8 mouse cellular contexts compared by ENCODE assay signal in genomic region chr5:112182775-112183174, GRCm38 (mm10).
DNase-seq lines count a peak whose midpoint lies in the region; ATAC-seq and TF ChIP-seq lines count a peak whose summit lies in the region.

No protein-coding gene starts in this region.

- ATAC-seq in hindbrain, embryonic 14.5 days (ENCODE audit: low FRiP score) = no peak
- ATAC-seq in hindbrain, embryonic 12.5 days (ENCODE audit: low FRiP score) = no peak
- no peak for ATAC-seq in granulocyte monocyte progenitor cell, adult 5-6 weeks (replicated peaks; ENCODE audit: poor library complexity, severe bottlenecking)

- no peaks in the 10 kb centered on the region for H3K36me3 ChIP-seq in hindbrain, embryonic 14.5 days (replicated peaks; ENCODE audit: control insufficient read depth, insufficient read depth)
- H3K36me3 ChIP-seq in hindbrain, embryonic 12.5 days = no peaks in the 10 kb centered on the region
- H3K36me3 ChIP-seq in testis, adult 2 months (ENCODE audit: control insufficient read depth, insufficient read depth, low read length) = no peaks in the 10 kb centered on the region

- peaks cover 7% of the 10 kb centered on the region; the same call in 1 of the 2 replicates for H3K4me1 ChIP-seq in hindbrain, embryonic 14.5 days (replicated peaks; ENCODE audit: control insufficient read depth, insufficient read depth, low read length)
- peaks cover 4% of the 10 kb centered on the region for H3K4me1 ChIP-seq in hindbrain, embryonic 12.5 days
- H3K4me1 ChIP-seq in testis, adult 2 months (ENCODE audit: control insufficient read depth, insufficient read depth, low read length) = peaks cover 4% of the 10 kb centered on the region; the same call in 1 of the 2 replicates

- no peak overlapping the region for H3K4me3 ChIP-seq in hindbrain, embryonic 14.5 days (replicated peaks; ENCODE audit: low read length)
- H3K4me3 ChIP-seq in hindbrain, embryonic 12.5 days = no peak overlapping the region
- no peak overlapping the region for H3K4me3 ChIP-seq in testis, adult 2 months (ENCODE audit: control insufficient read depth, low read depth, low read length)

- peak; percentile 55 for DNase-seq in hindbrain, embryonic 14.5 days (ENCODE audit: low spot score)
- DNase-seq in testis, postnatal 14 days (ENCODE audit: low spot score) = no peak
- DNase-seq in embryo, embryonic 9.5 days (ENCODE audit: extremely low spot score) = peak; percentile 48
- DNase-seq in lung, postnatal 36 days = peak; percentile 13
- no peak for DNase-seq in urinary bladder, postnatal 25 days (ENCODE audit: low spot score)

- H3K9ac ChIP-seq in hindbrain, embryonic 14.5 days = no peak overlapping the region
- H3K9ac ChIP-seq in hindbrain, embryonic 12.5 days = no peak overlapping the region

- no peaks in the 10 kb centered on the region for H3K27me3 ChIP-seq in hindbrain, embryonic 14.5 days (ENCODE audit: control insufficient read depth, insufficient read depth, low read length)
- peaks cover 2% of the 10 kb centered on the region for H3K27me3 ChIP-seq in hindbrain, embryonic 12.5 days
- H3K27me3 ChIP-seq in testis, adult 2 months (ENCODE audit: control insufficient read depth, insufficient read depth, low read length) = no peaks in the 10 kb centered on the region

- no peak for TF ChIP-seq POLR2A in testis, adult 2 months (IDR thresholded peaks at IDR 0.05; ENCODE audit: control insufficient read depth, low read depth, low read length)

- no peak overlapping the region for H3K4me2 ChIP-seq in hindbrain, embryonic 14.5 days (replicated peaks)
- H3K4me2 ChIP-seq in hindbrain, embryonic 12.5 days (replicated peaks) = no peak overlapping the region

- no peak overlapping the region for H3K27ac ChIP-seq in hindbrain, embryonic 14.5 days
- H3K27ac ChIP-seq in hindbrain, embryonic 12.5 days = no peak overlapping the region
- H3K27ac ChIP-seq in testis, adult 2 months (ENCODE audit: control insufficient read depth, insufficient read depth, low read depth, low read length) = no peak overlapping the region

- WGBS in hindbrain, embryonic 14.5 days = 39% methylated on average over 8 of the region's 8 CpGs
- 37% methylated on average over 8 of the region's 8 CpGs for WGBS in hindbrain, embryonic 12.5 days

- peak; percentile 47; the same call in 1 of the 2 replicates for TF ChIP-seq CTCF in testis, adult 2 months (IDR thresholded peaks at IDR 0.05; ENCODE audit: control insufficient read depth, insufficient read depth, insufficient replicate concordance, low read depth, low read length)

- H3K9me3 ChIP-seq in hindbrain, embryonic 14.5 days (ENCODE audit: control insufficient read depth, low read length) = no peaks in the 10 kb centered on the region
- H3K9me3 ChIP-seq in hindbrain, embryonic 12.5 days (replicated peaks) = no peaks in the 10 kb centered on the region

Comparison
In these comparisons a context has a peak if more than half of its experiments do, and no peak if none do; other contexts are left out.
1. DNase-seq: peak in hindbrain, embryonic 14.5 days (single experiment), embryo, embryonic 9.5 days (single experiment) and lung, postnatal 36 days (single experiment); none in testis, postnatal 14 days (single experiment) and urinary bladder, postnatal 25 days (single experiment).